Mouse (Mus musculus) midbrain, embryonic 14.5 days (tissue): ENCODE data around the gene Spats2. TPM values are rescaled to one million over a fixed set of nuclear protein-coding genes. Genes with fewer than 3 reads are reported as not detected.

Experiments
- ATAC-seq: fragments of 200-750 bp; cut with Nextera tagmentation; 2 replicates; pipeline ENCODE4 v1.8.0; 2017; ENCODE audit warnings: moderate number of reproducible peaks, moderate library complexity; ENCODE audit not compliant: low FRiP score, low TSS enrichment
- DNase-seq: peaks from one replicate; pipeline ENCODE4 v3.0.0-alpha.2; 2015
- H3K27ac ChIP-seq: fragments of 300-500 bp; sonication (generic); replicated peaks from 2 replicates; pipeline ENCODE4 v1.5.1; 2014; ENCODE audit warnings: mild to moderate bottlenecking, low read depth, low read length, moderate library complexity
- H3K27me3 ChIP-seq: fragments of 300-500 bp; sonication (generic); 2 replicates; pipeline ENCODE4 v1.6.1; 2014; ENCODE audit warnings: low read length, control low read depth, mixed read lengths; ENCODE audit not compliant: control insufficient read depth, insufficient read depth
- H3K36me3 ChIP-seq: fragments of 300-500 bp; sonication (generic); 2 replicates; pipeline ENCODE4 v1.6.1; 2014; ENCODE audit warnings: low read length, control low read depth; ENCODE audit not compliant: control insufficient read depth, insufficient read depth
- H3K4me1 ChIP-seq: fragments of 300-500 bp; sonication (generic); 2 replicates; pipeline ENCODE4 v1.6.1; 2014; ENCODE audit warnings: mild to moderate bottlenecking, antibody characterized with exemption, low read length, control low read depth; ENCODE audit not compliant: control insufficient read depth, insufficient read depth
- H3K4me2 ChIP-seq: fragments of 300-500 bp; sonication (generic); 2 replicates; pipeline ENCODE4 v1.6.1; 2014; ENCODE audit warnings: mild to moderate bottlenecking, low read length, moderate library complexity
- H3K4me3 ChIP-seq: fragments of 300-500 bp; sonication (generic); replicated peaks from 2 replicates; pipeline ENCODE4 v1.5.1; 2014; ENCODE audit warnings: low read depth, low read length
- H3K9ac ChIP-seq: fragments of 300-500 bp; sonication (generic); replicated peaks from 2 replicates; pipeline ENCODE4 v1.6.1; 2014; ENCODE audit warnings: mild to moderate bottlenecking, low read length, moderate library complexity
- H3K9me3 ChIP-seq: fragments of 300-500 bp; sonication (generic); 2 replicates; pipeline ENCODE4 v1.6.1; 2016; ENCODE audit warnings: low read length, control low read depth, mixed read lengths; ENCODE audit not compliant: control insufficient read depth
- WGBS: fragments of 180-500 bp; shearing (Covaris S2); extraction: QIAGEN DNeasy Blood & Tissue Kit; methylation state at CpG from one replicate; pipeline ENCODE4 v1.1.7; 2014; 5-methylcytosine and 5-hydroxymethylcytosine counted together
- polyA plus RNA-seq: library from polyadenylated mRNA; unstranded; fragments of >200 nt; fragmentation: Nextera tagmentation; extraction: Ambion mirVana; gene quantifications from 2 replicates; pipeline ENCODE4 v1.2.1, GENCODE M21; 2014

Spats2 gene
- polyA plus RNA-seq, 1 experiment from 2014 or later, result 41.6 TPM

- no peaks in the 10 kb centered on the region for H3K36me3 ChIP-seq
- peaks cover under 1% of the 10 kb centered on the region for H3K4me1 ChIP-seq
- H3K9ac ChIP-seq, result no peak overlapping the region
- ATAC-seq, result no peak
- no peaks in the 10 kb centered on the region for H3K9me3 ChIP-seq
- WGBS, result 81% methylated on average over 2 of the region's 2 CpGs
- no peak overlapping the region for H3K4me2 ChIP-seq
- no peaks in the 10 kb centered on the region for H3K27me3 ChIP-seq
- H3K4me3 ChIP-seq, result no peak overlapping the region
- no peak for DNase-seq
- H3K27ac ChIP-seq, result no peak overlapping the region
Observed at GRCm38 (mm10) chr15:99122642-99123041, 3.1 kb upstream of the Spats2 start.

- DNase-seq, result peak; percentile 95
- Histone ChIP-seq H3K36me3 (no peaks in the 10 kb centered on the region), H3K4me2 (peak overlapping the region; percentile 66), H3K4me3 (peak overlapping the region; percentile 67), H3K9me3 (no peaks in the 10 kb centered on the region), H3K4me1 (peaks cover 13% of the 10 kb centered on the region), H3K9ac (peak overlapping the region; percentile 86), H3K27ac (peak overlapping the region; percentile 95), H3K27me3 (no peaks in the 10 kb centered on the region)
- under 1% methylated on average over 107 of the region's 115 CpGs for WGBS
- ATAC-seq, result peak; percentile 87
Observed at GRCm38 (mm10) chr15:99126081-99126815, 532 bp downstream of the Spats2 start.

- Histone ChIP-seq H3K27me3 (no peaks in the 10 kb centered on the region), H3K36me3 (no peaks in the 10 kb centered on the region), H3K27ac (peak overlapping the region; percentile 95), H3K9me3 (no peaks in the 10 kb centered on the region), H3K4me2 (peak overlapping the region; percentile 66), H3K4me1 (peaks cover 18% of the 10 kb centered on the region), H3K4me3 (peak overlapping the region; percentile 67), H3K9ac (peak overlapping the region; percentile 86)
- ATAC-seq (peak; percentile 66; the same call in 1 of the 2 replicates), DNase-seq (peak; percentile 64)
- WGBS, result 1% methylated on average over 35 of the region's 35 CpGs
Observed at GRCm38 (mm10) chr15:99126816-99127365, 1.2 kb downstream of the Spats2 start.

GRCm38 (mm10) chr15:99127851-99128522 is 2.3 kb downstream of the Spats2 start:
- Histone ChIP-seq H3K9ac (peak overlapping the region; percentile 86; the same call in 1 of the 2 replicates), H3K27me3 (no peaks in the 10 kb centered on the region), H3K36me3 (no peaks in the 10 kb centered on the region), H3K4me3 (peak overlapping the region; percentile 67), H3K9me3 (no peaks in the 10 kb centered on the region), H3K4me2 (peak overlapping the region; percentile 66), H3K27ac (no peak overlapping the region), H3K4me1 (peaks cover 18% of the 10 kb centered on the region)
- 61% methylated on average over 6 of the region's 6 CpGs for WGBS
- ATAC-seq, result no peak
- DNase-seq, result no peak

GRCm38 (mm10) chr15:99129441-99129840 is 3.7 kb downstream of the Spats2 start:
- Histone ChIP-seq H3K36me3 (no peaks in the 10 kb centered on the region), H3K27ac (no peak overlapping the region), H3K4me1 (peaks cover 18% of the 10 kb centered on the region), H3K27me3 (no peaks in the 10 kb centered on the region), H3K4me3 (0 out of 2 replicates have a peak overlapping the region, but pooled peaks have one; percentile 10), H3K4me2 (peak overlapping the region; percentile 25), H3K9ac (no peak overlapping the region), H3K9me3 (no peaks in the 10 kb centered on the region)
- no peak for ATAC-seq
- 26% methylated on average over 11 of the region's 11 CpGs for WGBS
- DNase-seq, result peak; percentile 64

- Histone ChIP-seq H3K4me2 (peak overlapping the region; percentile 25), H3K4me1 (peaks cover 18% of the 10 kb centered on the region), H3K27ac (no peak overlapping the region), H3K9me3 (no peaks in the 10 kb centered on the region), H3K4me3 (no peak overlapping the region), H3K27me3 (no peaks in the 10 kb centered on the region), H3K9ac (no peak overlapping the region), H3K36me3 (no peaks in the 10 kb centered on the region)
- DNase-seq, result no peak
- WGBS, result 74% methylated on average over 22 of the region's 22 CpGs
- no peak for ATAC-seq
Observed at GRCm38 (mm10) chr15:99129956-99130910, 4.5 kb downstream of the Spats2 start.

- Histone ChIP-seq H3K4me3 (no peak overlapping the region), H3K27me3 (no peaks in the 10 kb centered on the region), H3K36me3 (no peaks in the 10 kb centered on the region), H3K4me1 (no peaks in the 10 kb centered on the region), H3K27ac (no peak overlapping the region), H3K9me3 (no peaks in the 10 kb centered on the region; the same call in 1 of the 2 replicates), H3K9ac (no peak overlapping the region), H3K4me2 (no peak overlapping the region)
- no peak for ATAC-seq
- WGBS, result 90% methylated on average over 5 of the region's 5 CpGs
- DNase-seq, result no peak
Observed at GRCm38 (mm10) chr15:99138389-99138788, 12.7 kb downstream of the Spats2 start.

- H3K9me3 ChIP-seq, result no peaks in the 10 kb centered on the region; the same call in 1 of the 2 replicates
- no peak overlapping the region for H3K27ac ChIP-seq
- ATAC-seq (no peak), DNase-seq (peak; percentile 78)
- no peaks in the 10 kb centered on the region for H3K4me1 ChIP-seq
- no peak overlapping the region for H3K4me3 ChIP-seq
- no peaks in the 10 kb centered on the region for H3K27me3 ChIP-seq
- 46% methylated on average over 6 of the region's 6 CpGs for WGBS
- H3K4me2 ChIP-seq, result no peak overlapping the region
- H3K36me3 ChIP-seq, result no peaks in the 10 kb centered on the region
- H3K9ac ChIP-seq, result no peak overlapping the region
Observed at GRCm38 (mm10) chr15:99139669-99140068, 14.0 kb downstream of the Spats2 start.
